In genomic region chr8:109961693-109962367, GRCm38 (mm10) we compare ENCODE assay signal across 8 mouse cellular contexts. TPM values are rescaled to one million over a fixed set of nuclear protein-coding genes. Genes with fewer than 3 reads are reported as not detected.
A peak's percentile ranks its signal among the peaks of the same experiment; 100 is the strongest.
DNase-seq lines count a peak whose midpoint lies in the region; ATAC-seq lines count a peak whose summit lies in the region.

Gene Marveld3, minus strand, starts transcription at chr8:109962203.

- peak within 1 kb of the TSS; percentile 33 for H3K4me3 ChIP-seq in embryonic facial prominence, embryonic 12.5 days
- peak within 1 kb of the TSS; percentile 36 for H3K4me3 ChIP-seq in hindbrain, embryonic 15.5 days
- H3K4me3 ChIP-seq in liver, embryonic 11.5 days (ENCODE audit: low read depth, low read length) = peak within 1 kb of the TSS; percentile 45

- 3% methylated on average over 64 of the region's 64 CpGs for WGBS in embryonic facial prominence, embryonic 12.5 days
- 2% methylated on average over 54 of the region's 64 CpGs for WGBS in hindbrain, embryonic 15.5 days
- 6% methylated on average over 64 of the region's 64 CpGs for WGBS in liver, embryonic 11.5 days

- H3K36me3 ChIP-seq in embryonic facial prominence, embryonic 12.5 days = no peaks in the 10 kb centered on the region
- no peaks in the 10 kb centered on the region for H3K36me3 ChIP-seq in hindbrain, embryonic 15.5 days
- no peaks in the 10 kb centered on the region for H3K36me3 ChIP-seq in liver, embryonic 11.5 days (ENCODE audit: control insufficient read depth, insufficient read depth, low read length)

- H3K4me2 ChIP-seq in embryonic facial prominence, embryonic 12.5 days (replicated peaks) = peak within 1 kb of the TSS; percentile 51
- H3K4me2 ChIP-seq in hindbrain, embryonic 15.5 days = peak within 1 kb of the TSS; percentile 56
- peak within 1 kb of the TSS; percentile 83 for H3K4me2 ChIP-seq in liver, embryonic 11.5 days

- peaks cover 46% of the 10 kb centered on the region for H3K27me3 ChIP-seq in embryonic facial prominence, embryonic 12.5 days
- peaks cover 27% of the 10 kb centered on the region for H3K27me3 ChIP-seq in hindbrain, embryonic 15.5 days
- H3K27me3 ChIP-seq in liver, embryonic 11.5 days (replicated peaks; ENCODE audit: control insufficient read depth, insufficient read depth, low read length) = peaks cover 31% of the 10 kb centered on the region

- peaks cover 24% of the 10 kb centered on the region for H3K4me1 ChIP-seq in embryonic facial prominence, embryonic 12.5 days
- peaks cover 21% of the 10 kb centered on the region for H3K4me1 ChIP-seq in hindbrain, embryonic 15.5 days (replicated peaks)
- no peaks in the 10 kb centered on the region; the same call in 1 of the 2 replicates for H3K4me1 ChIP-seq in liver, embryonic 11.5 days (replicated peaks; ENCODE audit: control insufficient read depth, insufficient read depth, low read length)

- no peak within 1 kb of the TSS for H3K9ac ChIP-seq in embryonic facial prominence, embryonic 12.5 days
- H3K9ac ChIP-seq in hindbrain, embryonic 15.5 days = no peak within 1 kb of the TSS; the same call in 1 of the 2 replicates
- no peak within 1 kb of the TSS for H3K9ac ChIP-seq in liver, embryonic 11.5 days (ENCODE audit: low read depth, low read length)

- ATAC-seq in embryonic facial prominence, embryonic 12.5 days (ENCODE audit: insufficient number of reproducible peaks, insufficient read depth, low FRiP score, low TSS enrichment) = no peak
- peak; percentile 40; the same call in 1 of the 2 replicates for ATAC-seq in hindbrain, embryonic 15.5 days (ENCODE audit: low FRiP score, low read depth)
- peak; percentile 57; the same call in 1 of the 2 replicates for ATAC-seq in liver, embryonic 11.5 days (replicated peaks; ENCODE audit: low FRiP score)

- DNase-seq in spleen, adult 12 weeks (ENCODE audit: low spot score) = peak; percentile 14
- DNase-seq in spleen, postnatal 36 days (ENCODE audit: low spot score in 2 of 2) = no peak
- DNase-seq in liver, embryonic 11.5 days (ENCODE audit: low spot score) = no peak
- peak; percentile 62 for DNase-seq in neural tube, embryonic 10.5 days (ENCODE audit: extremely low spot score, low spot score)
- DNase-seq in urinary bladder, adult 2 months (ENCODE audit: low spot score) = peak; percentile 75
- no peak for DNase-seq in left cerebral cortex, adult 18-20 months (ENCODE audit: low spot score in 2 of 2)

- no peak within 1 kb of the TSS for H3K27ac ChIP-seq in embryonic facial prominence, embryonic 12.5 days
- no peak within 1 kb of the TSS for H3K27ac ChIP-seq in hindbrain, embryonic 15.5 days (replicated peaks)
- H3K27ac ChIP-seq in liver, embryonic 11.5 days (ENCODE audit: low read depth, low read length) = no peak within 1 kb of the TSS

- no peaks in the 10 kb centered on the region for H3K9me3 ChIP-seq in embryonic facial prominence, embryonic 12.5 days
- H3K9me3 ChIP-seq in hindbrain, embryonic 15.5 days = no peaks in the 10 kb centered on the region
- no peaks in the 10 kb centered on the region for H3K9me3 ChIP-seq in liver, embryonic 11.5 days (ENCODE audit: control insufficient read depth, low read length)

RNA-seq across cellular contexts. Expression of gene Marveld3, which starts in this region (rescaled TPM):
- polyA plus RNA-seq in embryonic facial prominence, embryonic 12.5 days (2016; fragmentation: Nextera tagmentation; extraction: Ambion mirVana) = 1.5 and 2.2 TPM in 2 replicates
- 1.6 and 2.2 TPM in 2 replicates for polyA plus RNA-seq in hindbrain, embryonic 15.5 days (2015; fragmentation: Nextera tagmentation; extraction: Ambion mirVana)
- 0.15 and 0.17 TPM in 2 replicates for polyA plus RNA-seq in liver, embryonic 11.5 days (2014; fragmentation: Nextera tagmentation; extraction: Ambion mirVana)
- 10.2 and 10.6 TPM in 2 replicates for polyA plus RNA-seq in urinary bladder, adult 2 months (2012; rRNA removed)
- total RNA-seq in left cerebral cortex, adult 18-20 months (2021) = under 1 TPM; 0.37 to 0.45 TPM

Comparison
In these comparisons a context has a peak if more than half of its experiments do, and no peak if none do; other contexts are left out.
1. DNase-seq: peak in spleen, adult 12 weeks (single experiment), neural tube, embryonic 10.5 days (single experiment) and urinary bladder, adult 2 months (single experiment); none in spleen, postnatal 36 days (0 of 2), liver, embryonic 11.5 days (single experiment) and left cerebral cortex, adult 18-20 months (0 of 2).
2. Peak in ATAC-seq, H3K4me3 ChIP-seq and H3K4me2 ChIP-seq in liver, embryonic 11.5 days; RNA of the gene not detected or under 1 TPM.
3. Peak in every context shown above with its lines, with median percentiles within 50 percentile points of each other: H3K4me2 ChIP-seq and H3K4me3 ChIP-seq.